Mouse (Mus musculus) liver, embryonic 13.5 days (tissue): ENCODE results near the gene Sertad2. TPM values are rescaled to one million over a fixed set of nuclear protein-coding genes. Genes with fewer than 3 reads are reported as not detected.

Source experiments
- ATAC-seq: fragments of 200-750 bp; cut with Nextera tagmentation; 2 replicates; pipeline ENCODE4 v1.8.0; 2017; ENCODE audit warnings: low read depth, mild to moderate bottlenecking, moderate number of reproducible peaks, moderate library complexity
- DNase-seq: peaks from one replicate; pipeline ENCODE4 v3.0.0; 2022
- H3K27ac ChIP-seq: fragments of 300-500 bp; sonication (generic); 2 replicates; pipeline ENCODE4 v1.5.1; 2015; ENCODE audit warnings: moderate library complexity, mild to moderate bottlenecking, inconsistent platforms
- H3K27me3 ChIP-seq: fragments of 300-500 bp; sonication (generic); 2 replicates; pipeline ENCODE4 v1.6.1; 2015; ENCODE audit warnings: mild to moderate bottlenecking, inconsistent platforms
- H3K36me3 ChIP-seq: fragments of 300-500 bp; sonication (generic); 2 replicates; pipeline ENCODE4 v1.6.1; 2015; ENCODE audit warnings: mild to moderate bottlenecking, inconsistent platforms
- H3K4me1 ChIP-seq: fragments of 300-500 bp; sonication (generic); replicated peaks from 2 replicates; pipeline ENCODE4 v1.6.1; 2015; ENCODE audit warnings: inconsistent platforms
- H3K4me2 ChIP-seq: fragments of 300-500 bp; sonication (generic); 2 replicates; pipeline ENCODE4 v1.6.1; 2015; ENCODE audit warnings: inconsistent platforms, mild to moderate bottlenecking, moderate library complexity
- H3K4me3 ChIP-seq: fragments of 300-500 bp; sonication (generic); replicated peaks from 2 replicates; pipeline ENCODE4 v1.5.1; 2015; ENCODE audit warnings: mild to moderate bottlenecking, inconsistent platforms
- H3K9ac ChIP-seq: fragments of 300-500 bp; sonication (generic); 2 replicates; pipeline ENCODE4 v1.6.1; 2015; ENCODE audit warnings: mild to moderate bottlenecking, inconsistent platforms
- H3K9me3 ChIP-seq: fragments of 300-500 bp; sonication (generic); replicated peaks from 2 replicates; pipeline ENCODE4 v1.6.1; 2016; ENCODE audit warnings: inconsistent platforms
- WGBS: fragments of 180-500 bp; shearing (Covaris S2); methylation state at CpG from one replicate; pipeline ENCODE4 v1.1.7; 2015; ENCODE audit not compliant: insufficient replicate concordance; 5-methylcytosine and 5-hydroxymethylcytosine counted together
- polyA plus RNA-seq: library from polyadenylated mRNA; unstranded; fragments of >200 nt; fragmentation: Nextera tagmentation; extraction: Ambion mirVana; gene quantifications from 2 replicates; pipeline ENCODE4 v1.2.1, GENCODE M21; 2015

Sertad2 gene
- polyA plus RNA-seq = 37.4 and 38.6 TPM in 2 replicates

- Histone ChIP-seq H3K27ac (peak within 1 kb of the TSS; percentile 92), H3K4me3 (peak within 1 kb of the TSS; percentile 88), H3K36me3 (no peaks in the 10 kb centered on the region), H3K9ac (peak within 1 kb of the TSS; percentile 84), H3K9me3 (no peaks in the 10 kb centered on the region), H3K4me2 (peak within 1 kb of the TSS; percentile 95), H3K27me3 (0 out of 2 replicates have a peak, but pooled peaks cover 5% of the 10 kb centered on the region), H3K4me1 (peaks cover 47% of the 10 kb centered on the region)
- ATAC-seq (peak; percentile 96), DNase-seq (peak; percentile 96)
- under 1% methylated on average over 51 of the region's 62 CpGs for WGBS
Observed at GRCm38 (mm10) chr11:20542739-20543452, at the start of gene Sertad2. Sertad2 (plus strand) TSS chr11:20543253.

GRCm38 (mm10) chr11:20493922-20494626, 49.0 kb upstream of the Sertad2 start:
- Histone ChIP-seq H3K4me1 (no peaks in the 10 kb centered on the region), H3K9ac (no peak overlapping the region), H3K9me3 (no peaks in the 10 kb centered on the region), H3K36me3 (no peaks in the 10 kb centered on the region), H3K27me3 (no peaks in the 10 kb centered on the region), H3K27ac (no peak overlapping the region), H3K4me3 (no peak overlapping the region), H3K4me2 (no peak overlapping the region)
- no peak for DNase-seq
- no peak for ATAC-seq
- 48% methylated on average over 6 of the region's 6 CpGs for WGBS

DNA sequence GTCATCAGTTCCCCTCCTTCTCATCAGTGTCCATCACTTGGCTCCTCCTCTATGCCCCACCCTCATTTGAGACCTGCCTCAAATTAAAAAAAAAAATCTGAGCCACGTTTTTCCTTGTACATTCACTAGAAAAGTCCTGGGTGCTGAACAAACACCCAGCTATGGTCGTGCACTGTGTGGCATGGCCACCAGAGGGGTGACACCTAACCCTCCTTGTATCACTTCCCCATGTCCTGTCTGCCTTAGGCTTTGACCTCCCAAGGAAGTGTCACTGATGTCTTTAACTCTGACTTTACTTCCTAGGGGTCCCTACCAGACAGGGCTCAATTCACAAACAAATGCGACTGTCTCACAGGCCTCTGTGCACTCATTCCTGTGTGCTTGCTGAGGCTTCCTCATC, 42.5 kb upstream of the Sertad2 start:
- Histone ChIP-seq H3K36me3 (no peaks in the 10 kb centered on the region), H3K9me3 (no peaks in the 10 kb centered on the region)
- 32% methylated on average over 3 of the region's 3 CpGs for WGBS

GRCm38 (mm10) chr11:20501160-20501955, 41.7 kb upstream of the Sertad2 start:
- no peaks in the 10 kb centered on the region for H3K4me1 ChIP-seq
- 48% methylated on average over 5 of the region's 5 CpGs for whole genome bisulfite sequencing
- DNase-seq (no peak), ATAC-seq (no peak)
- no peak overlapping the region for H3K9ac ChIP-seq
- no peak overlapping the region for H3K4me2 ChIP-seq
- no peaks in the 10 kb centered on the region for H3K27me3 ChIP-seq
- no peaks in the 10 kb centered on the region for H3K36me3 ChIP-seq
- no peak overlapping the region for H3K27ac ChIP-seq
- no peaks in the 10 kb centered on the region for H3K9me3 ChIP-seq
- no peak overlapping the region for H3K4me3 ChIP-seq

More for the DNA sequence above, 42.5 kb upstream of the Sertad2 start:
- Histone ChIP-seq H3K4me2 (no peak overlapping the region), H3K4me3 (no peak overlapping the region), H3K4me1 (no peaks in the 10 kb centered on the region), H3K27me3 (no peaks in the 10 kb centered on the region), H3K27ac (no peak overlapping the region), H3K9ac (no peak overlapping the region)
- ATAC-seq (no peak), DNase-seq (no peak)

DNA sequence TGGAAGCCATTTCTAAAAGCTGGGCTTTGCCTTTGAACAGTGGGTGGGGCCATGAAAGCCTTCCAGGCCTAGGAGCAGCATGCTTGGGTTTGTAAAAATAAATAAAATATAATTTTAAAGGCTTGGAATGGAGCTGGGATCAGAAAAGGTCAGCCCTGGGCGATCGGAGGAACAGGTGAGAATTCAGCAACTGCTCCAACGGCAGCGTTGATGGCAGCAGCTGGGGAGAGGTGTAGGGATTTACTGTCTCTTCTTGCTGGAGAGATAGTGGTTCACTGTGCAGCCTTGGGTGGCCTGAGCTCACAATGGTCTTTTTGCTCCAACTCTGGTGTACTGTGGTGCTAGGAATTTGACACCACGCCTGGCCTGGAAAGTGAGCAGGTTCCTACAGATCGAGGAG, 29.5 kb upstream of the Sertad2 start:
- Histone ChIP-seq H3K9ac (no peak overlapping the region), H3K9me3 (no peaks in the 10 kb centered on the region), H3K4me2 (no peak overlapping the region), H3K36me3 (no peaks in the 10 kb centered on the region), H3K27me3 (no peaks in the 10 kb centered on the region), H3K4me3 (no peak overlapping the region), H3K27ac (no peak overlapping the region), H3K4me1 (no peaks in the 10 kb centered on the region)
- 81% methylated on average over 6 of the region's 6 CpGs for WGBS
- ATAC-seq (no peak), DNase-seq (no peak)

DNA sequence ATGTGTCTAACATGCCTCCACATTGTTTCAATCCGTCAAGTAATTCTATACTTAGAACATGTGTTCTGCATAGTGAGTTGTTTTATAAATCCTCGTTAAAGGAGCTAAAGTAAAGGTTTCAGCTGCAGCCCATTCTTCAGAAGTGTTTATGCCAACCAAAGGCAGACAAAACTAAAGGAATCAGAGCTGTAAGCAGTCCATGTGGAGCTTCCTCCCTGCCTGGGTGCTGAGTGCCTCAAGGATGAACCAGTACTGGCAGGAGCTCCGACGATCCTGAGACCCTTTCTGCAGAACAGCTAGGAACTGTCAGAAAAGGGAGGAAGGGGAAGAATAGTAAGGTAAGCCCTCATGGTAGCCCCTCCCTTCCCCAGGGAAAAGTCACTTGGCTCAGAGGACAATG, 28.3 kb upstream of the Sertad2 start:
- DNase-seq (no peak), ATAC-seq (no peak)
- H3K4me2 ChIP-seq = no peak overlapping the region
- no peaks in the 10 kb centered on the region for H3K36me3 ChIP-seq
- H3K9me3 ChIP-seq = no peaks in the 10 kb centered on the region
- no peaks in the 10 kb centered on the region for H3K4me1 ChIP-seq
- no peak overlapping the region for H3K4me3 ChIP-seq
- WGBS = 64% methylated on average over 4 of the region's 4 CpGs
- H3K27me3 ChIP-seq = no peaks in the 10 kb centered on the region
- H3K9ac ChIP-seq = no peak overlapping the region
- no peak overlapping the region for H3K27ac ChIP-seq

- no peak for DNase-seq
- Histone ChIP-seq H3K9me3 (no peaks in the 10 kb centered on the region), H3K4me3 (no peak overlapping the region), H3K36me3 (no peaks in the 10 kb centered on the region), H3K27ac (no peak overlapping the region), H3K4me1 (no peaks in the 10 kb centered on the region), H3K4me2 (no peak overlapping the region), H3K9ac (no peak overlapping the region), H3K27me3 (no peaks in the 10 kb centered on the region)
- ATAC-seq = no peak
- WGBS = 67% methylated on average over 2 of the region's 2 CpGs
Observed at GRCm38 (mm10) chr11:20521321-20521720, 21.7 kb upstream of the Sertad2 start.

DNA sequence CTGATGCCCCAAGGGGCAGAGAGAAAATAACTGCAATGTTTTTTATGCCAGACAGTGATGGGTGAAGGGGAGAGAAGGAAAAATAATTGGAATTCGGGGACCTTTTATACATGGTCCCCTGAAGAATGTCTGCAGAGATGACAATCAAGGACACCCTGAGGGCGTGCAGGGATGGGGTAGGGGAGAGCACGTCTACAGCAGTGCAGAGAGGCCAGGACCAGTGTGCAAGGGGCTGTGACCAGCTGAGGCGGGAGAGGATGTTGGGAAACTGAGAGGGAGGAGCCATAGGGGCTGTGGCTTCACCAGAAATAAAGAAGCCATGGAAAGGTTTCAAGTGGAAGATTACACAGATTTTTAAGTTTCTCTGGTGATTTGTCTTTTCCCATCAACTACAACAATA, 20.3 kb upstream of the Sertad2 start:
- H3K9ac ChIP-seq = no peak overlapping the region
- no peak for ATAC-seq
- no peak overlapping the region for H3K27ac ChIP-seq
- H3K9me3 ChIP-seq = no peaks in the 10 kb centered on the region
- H3K4me3 ChIP-seq = no peak overlapping the region
- 47% methylated on average over 4 of the region's 4 CpGs for WGBS
- DNase-seq = no peak
- H3K4me1 ChIP-seq = no peaks in the 10 kb centered on the region
- no peak overlapping the region for H3K4me2 ChIP-seq
- no peaks in the 10 kb centered on the region for H3K36me3 ChIP-seq
- no peaks in the 10 kb centered on the region for H3K27me3 ChIP-seq

- Histone ChIP-seq H3K9me3 (no peaks in the 10 kb centered on the region), H3K27me3 (no peaks in the 10 kb centered on the region), H3K9ac (no peak overlapping the region), H3K36me3 (no peaks in the 10 kb centered on the region), H3K4me2 (no peak overlapping the region), H3K4me1 (no peaks in the 10 kb centered on the region), H3K4me3 (no peak overlapping the region), H3K27ac (no peak overlapping the region)
- WGBS = 77% methylated on average over 1 of the region's 1 CpGs
- no peak for DNase-seq
- ATAC-seq = no peak
Observed at GRCm38 (mm10) chr11:20524435-20524834, 18.6 kb upstream of the Sertad2 start.

DNA sequence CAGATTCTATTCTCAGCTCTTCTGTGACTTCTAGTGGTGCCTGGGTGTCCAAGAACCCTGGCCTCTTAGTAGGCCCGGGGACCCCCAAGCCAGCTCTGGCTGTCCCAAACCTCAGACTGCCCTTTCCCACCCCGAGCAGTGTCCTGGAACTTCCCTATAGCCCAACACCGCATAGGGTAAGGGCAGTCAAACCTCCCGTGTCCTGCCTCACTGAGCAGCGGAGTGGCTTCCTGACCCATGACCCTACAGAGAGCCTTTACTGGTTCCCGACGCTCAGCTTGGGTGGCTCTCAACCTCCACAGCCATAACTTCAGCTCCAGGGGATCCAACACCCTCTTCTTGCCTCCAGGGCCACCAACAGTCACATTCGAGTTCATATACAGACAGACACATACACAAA, 17.1 kb upstream of the Sertad2 start:
- Histone ChIP-seq H3K4me3 (no peak overlapping the region), H3K4me1 (no peaks in the 10 kb centered on the region), H3K36me3 (no peaks in the 10 kb centered on the region), H3K27ac (no peak overlapping the region), H3K27me3 (no peaks in the 10 kb centered on the region), H3K9me3 (no peaks in the 10 kb centered on the region), H3K9ac (no peak overlapping the region), H3K4me2 (no peak overlapping the region)
- DNase-seq (no peak), ATAC-seq (no peak)
- 61% methylated on average over 8 of the region's 8 CpGs for WGBS

- Histone ChIP-seq H3K4me1 (peaks cover 14% of the 10 kb centered on the region), H3K36me3 (no peaks in the 10 kb centered on the region), H3K4me2 (no peak overlapping the region), H3K27ac (no peak overlapping the region), H3K27me3 (peaks cover 11% of the 10 kb centered on the region), H3K4me3 (no peak overlapping the region), H3K9me3 (no peaks in the 10 kb centered on the region), H3K9ac (no peak overlapping the region)
- no peak for DNase-seq
- ATAC-seq = no peak
- 60% methylated on average over 3 of the region's 3 CpGs for WGBS
Observed at GRCm38 (mm10) chr11:20527901-20528300, 15.2 kb upstream of the Sertad2 start.
